Mouse (Mus musculus): ENCODE results near the gene C1qb.
A peak's percentile ranks its signal among the peaks of the same experiment; 100 is the strongest.

Gene C1qb

GRCm38 (mm10) chr4:136893691-136894543, 7.9 kb upstream of the C1qb start:
- no peak for DNase-seq

- no peak for DNase-seq
These were observed 6.8 kb upstream of the C1qb start, which contains the start of gene C1qc for GRCm38 (mm10) chr4:136892811-136893210. C1qc (minus strand) TSS chr4:136893065.

DNA sequence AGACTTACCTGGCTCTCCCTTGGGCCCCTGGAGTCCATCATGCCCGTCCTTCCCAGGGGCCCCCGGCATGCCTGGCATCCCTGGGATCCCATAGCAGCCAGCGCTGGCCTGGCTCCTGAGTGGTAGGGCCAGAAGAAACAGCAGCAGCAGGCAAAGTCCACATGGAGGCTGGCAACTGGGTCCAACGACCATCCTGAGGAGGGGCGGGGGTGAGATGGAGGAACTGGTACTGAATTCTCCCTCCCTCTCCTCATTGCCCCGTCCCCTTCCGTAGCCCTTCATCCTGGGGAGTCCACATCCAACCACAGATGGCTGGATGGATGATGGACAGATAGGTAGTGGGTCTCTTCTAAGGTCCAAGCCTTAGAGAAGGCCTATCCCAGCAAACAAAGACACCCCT, 6.4 kb upstream of the C1qb start:
- DNase-seq, result no peak

DNA sequence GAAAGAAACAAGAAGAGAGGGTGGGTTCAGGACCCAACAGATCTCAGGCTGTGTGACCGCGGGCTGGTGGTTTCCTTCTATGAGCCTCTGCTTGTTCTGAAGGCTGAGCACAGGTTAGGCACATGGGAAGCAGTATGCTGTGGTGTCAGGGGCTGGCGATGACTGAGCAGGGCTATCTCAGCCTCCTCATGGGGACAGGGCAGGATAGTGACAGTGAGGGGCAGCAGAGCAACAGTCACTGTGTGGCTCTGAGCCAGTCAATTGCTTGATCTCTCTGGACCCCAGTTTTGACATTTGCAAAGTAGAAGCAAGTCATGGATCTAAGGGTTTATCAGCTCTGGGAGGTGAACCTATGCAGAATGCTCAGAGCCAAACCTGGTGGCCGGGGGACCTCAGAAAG, 5.1 kb upstream of the C1qb start:
- DNase-seq, result no peak

GRCm38 (mm10) chr4:136889981-136890380, 4.0 kb upstream of the C1qb start:
- no peak for DNase-seq

DNA sequence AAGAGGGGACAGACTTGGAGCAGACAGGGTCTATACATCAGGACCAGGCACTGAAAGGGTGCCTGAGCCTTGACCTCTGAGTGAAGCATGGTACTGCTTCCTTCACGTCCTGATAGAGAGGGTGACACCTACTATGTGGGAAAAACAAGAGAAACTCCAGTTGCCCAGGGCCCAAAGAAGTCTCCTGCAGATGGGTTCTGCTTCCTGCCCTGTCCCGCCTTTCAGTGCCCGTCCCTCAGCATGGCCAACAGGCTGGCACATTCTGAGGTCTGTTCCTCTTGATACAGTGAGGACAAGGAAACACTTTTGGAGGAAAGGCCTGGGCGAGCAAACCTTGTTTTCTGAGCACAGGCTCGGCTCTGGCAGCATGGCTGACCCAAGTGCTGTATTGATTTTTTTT, 1.7 kb upstream of the C1qb start:
- DNase-seq, result no peak

DNA sequence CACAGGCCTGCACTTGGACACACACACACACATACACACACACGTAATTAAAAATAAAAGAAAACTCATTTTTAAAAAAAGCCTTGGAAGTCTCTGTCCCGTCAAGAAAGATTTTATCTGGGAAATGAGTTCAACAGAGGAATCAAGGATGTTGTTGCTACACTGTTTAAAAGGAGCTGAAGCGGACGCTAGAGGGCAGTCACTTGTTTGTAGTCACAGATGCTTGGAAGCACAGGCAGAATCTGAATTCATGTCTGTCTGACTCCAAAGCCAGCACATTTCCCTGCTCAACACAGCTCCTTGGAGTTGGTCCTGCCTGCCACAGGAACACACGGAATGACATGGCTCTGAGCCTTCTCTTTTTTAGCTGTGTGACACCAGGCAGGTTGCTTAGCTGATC, 7.4 kb downstream of the C1qb start:
- DNase-seq, result peak; percentile 34

DNA sequence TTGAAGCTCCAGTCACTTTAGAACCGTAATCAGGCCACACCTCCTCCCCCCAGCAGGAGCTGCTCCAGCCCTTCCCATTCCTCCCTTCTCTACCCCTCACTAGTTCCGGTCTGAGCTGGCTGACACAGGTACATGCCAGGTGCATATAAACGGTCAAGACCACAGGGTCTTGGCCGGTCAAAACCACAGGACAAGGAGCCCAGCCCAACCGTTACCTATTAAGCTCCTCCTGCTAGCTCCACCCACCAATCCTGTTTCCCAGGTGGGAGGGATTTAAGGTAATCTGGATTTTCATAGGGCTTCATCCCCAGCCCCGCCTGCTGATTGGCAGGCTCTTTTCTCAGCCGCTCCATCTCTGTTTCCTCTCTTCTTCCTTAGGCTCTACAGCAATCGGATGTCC, 7.8 kb downstream of the C1qb start:
- DNase-seq, result no peak

- DNase-seq, result no peak
These were observed 9.0 kb downstream of the C1qb start for GRCm38 (mm10) chr4:136876971-136877370.

DNA sequence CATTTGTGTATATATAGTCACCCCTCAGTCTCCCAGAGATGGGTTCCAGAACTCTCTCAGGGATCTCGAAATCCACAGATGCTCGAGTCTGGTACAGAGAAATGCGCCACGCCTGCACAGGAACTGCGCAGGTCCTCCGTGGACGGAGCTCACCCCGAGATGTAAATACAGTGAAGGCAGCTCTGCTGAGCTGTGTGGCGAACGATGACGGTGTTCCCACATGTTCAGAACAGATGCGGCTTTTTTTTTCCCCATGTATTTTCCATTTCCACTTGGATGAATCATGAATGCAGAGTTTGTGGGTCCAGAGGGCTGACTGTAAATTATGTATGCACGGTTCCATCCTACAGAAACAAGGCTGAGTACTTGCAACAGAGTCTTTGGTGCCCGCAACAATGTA, 11.0 kb downstream of the C1qb start:
- no peak for DNase-seq

GRCm38 (mm10) chr4:136868371-136868770, 17.6 kb downstream of the C1qb start:
- no peak for DNase-seq

GRCm38 (mm10) chr4:136867690-136868345, 18.2 kb downstream of the C1qb start:
- DNase-seq, result no peak

GRCm38 (mm10) chr4:136865531-136865930, 20.5 kb downstream of the C1qb start:
- DNase-seq, result no peak

DNA sequence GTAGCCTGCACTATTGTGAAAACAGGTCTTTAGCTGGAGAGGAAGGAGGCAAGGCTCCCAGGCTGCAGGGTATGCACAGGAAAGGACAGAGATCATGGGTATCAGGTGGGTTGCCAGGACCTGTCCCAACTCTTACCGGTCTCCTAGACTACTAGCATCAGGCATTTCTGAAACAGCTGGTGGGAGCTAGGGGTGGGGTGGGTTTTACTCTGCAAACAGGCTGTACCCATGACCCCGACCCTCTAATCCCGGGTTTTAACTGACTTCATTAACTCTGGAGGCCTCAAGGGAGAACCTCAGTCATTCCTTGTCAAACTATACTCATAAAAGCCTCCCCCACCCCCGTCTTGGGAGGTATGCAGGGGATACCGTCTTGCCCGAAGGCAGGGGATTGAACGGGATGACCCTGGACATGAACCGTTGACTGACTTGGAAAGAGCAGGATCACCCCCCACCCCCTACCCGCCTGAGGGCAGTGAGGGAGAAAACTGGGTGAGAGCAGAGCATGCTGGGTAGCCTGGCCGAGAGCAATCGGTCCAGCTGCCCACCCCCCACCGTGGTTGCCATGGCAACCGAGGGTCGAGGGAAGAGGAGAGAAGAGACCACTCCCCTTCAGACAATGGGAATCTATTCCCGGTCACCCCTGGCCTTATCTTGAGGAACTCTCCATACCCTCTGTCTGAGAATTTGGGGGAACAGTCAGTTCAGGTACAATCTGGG, 21.1 kb downstream of the C1qb start:
- DNase-seq, result no peak

- no peak for DNase-seq
These were observed 22.5 kb downstream of the C1qb start for GRCm38 (mm10) chr4:136863517-136863916.

DNA sequence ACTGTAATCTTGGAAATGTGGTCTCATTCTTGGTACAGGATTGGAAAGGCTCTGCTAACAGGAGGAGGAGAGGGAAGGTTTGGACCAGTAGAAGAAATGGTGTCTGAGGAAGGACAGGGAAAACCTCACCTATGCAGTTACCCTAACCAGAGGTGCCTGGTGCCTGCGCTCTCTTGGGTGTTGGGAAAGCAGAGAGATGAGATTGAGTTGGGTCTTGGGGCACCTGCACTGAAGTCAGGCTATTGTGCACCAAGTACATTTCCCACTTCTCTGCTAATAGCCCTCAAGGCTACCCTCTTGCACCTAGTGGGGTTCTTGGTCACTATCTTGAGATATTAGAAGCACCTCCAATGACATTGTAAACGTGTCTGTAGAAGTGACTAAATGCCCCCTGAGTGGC, 23.6 kb downstream of the C1qb start:
- DNase-seq, result no peak

DNA sequence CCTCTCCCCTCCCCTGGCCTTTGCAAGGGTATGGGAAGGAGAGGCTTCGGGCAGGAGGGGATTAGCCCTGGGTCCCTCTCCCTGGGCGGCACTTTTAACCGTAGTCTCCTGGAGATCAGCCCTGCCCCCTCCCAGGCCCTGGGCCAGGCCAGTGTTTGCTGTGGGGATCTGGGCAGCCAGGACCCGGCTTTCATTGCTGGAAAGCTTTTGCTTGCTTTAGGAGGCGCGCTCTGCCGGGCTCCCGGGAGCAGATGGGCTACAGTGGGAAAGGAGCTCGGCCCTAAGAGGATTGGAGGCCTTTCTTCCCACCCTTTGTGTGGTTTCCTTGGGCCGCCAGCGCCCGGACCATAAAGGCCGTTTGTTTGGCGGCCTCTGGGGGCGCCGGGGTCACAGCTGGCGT, 24.2 kb downstream of the C1qb start:
- DNase-seq, result no peak

DNA sequence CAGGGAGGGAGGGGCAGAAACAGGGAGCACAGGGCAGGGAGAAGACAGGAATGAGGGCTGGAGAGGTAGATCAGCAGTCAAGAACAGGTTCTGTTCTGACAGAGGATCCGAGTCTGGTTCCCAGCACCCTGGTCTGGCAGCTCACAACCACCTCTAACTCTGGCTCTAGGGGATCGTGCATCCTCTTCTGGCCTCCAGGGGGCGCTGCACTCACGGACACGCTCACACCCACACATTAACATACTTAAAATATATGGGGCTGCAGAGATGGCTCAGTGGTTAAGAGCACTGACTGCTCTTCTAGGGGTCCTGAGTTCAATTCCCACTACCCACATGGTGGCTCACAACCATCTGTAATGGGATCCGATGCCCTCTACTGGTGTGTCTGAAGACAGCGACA, 26.0 kb downstream of the C1qb start:
- DNase-seq, result no peak

- DNase-seq, result no peak
These were observed 30.9 kb downstream of the C1qb start for GRCm38 (mm10) chr4:136855081-136855480.

DNA sequence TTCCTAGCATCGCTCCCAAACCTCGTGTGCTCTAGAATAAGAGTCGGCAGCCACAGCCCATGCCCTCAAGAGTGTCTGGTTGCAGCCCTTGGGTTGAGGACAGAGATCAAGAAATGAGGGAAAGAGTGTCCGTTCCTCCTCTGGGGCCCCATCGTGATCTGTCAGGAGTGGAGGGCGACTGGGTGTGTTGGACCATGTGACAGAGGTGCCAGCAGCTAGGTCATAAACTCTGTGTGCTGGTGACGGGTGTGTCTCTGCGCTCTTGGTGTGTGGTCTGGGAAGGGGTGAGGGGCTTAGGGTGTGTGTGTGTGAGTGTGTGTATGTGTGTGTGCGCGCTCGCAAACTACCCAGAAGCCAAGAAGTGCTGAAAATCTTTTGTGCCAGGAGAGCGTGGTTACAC, 33.0 kb downstream of the C1qb start:
- DNase-seq, result no peak

GRCm38 (mm10) chr4:136852119-136852518, 33.9 kb downstream of the C1qb start:
- no peak for DNase-seq

GRCm38 (mm10) chr4:136848565-136848964, 37.4 kb downstream of the C1qb start:
- no peak for DNase-seq

GRCm38 (mm10) chr4:136847166-136847565, 38.8 kb downstream of the C1qb start:
- DNase-seq, result no peak

GRCm38 (mm10) chr4:136842802-136843201, 43.2 kb downstream of the C1qb start:
- no peak for DNase-seq
